ENCODE assay signal across 17 mouse cellular contexts in the genomic region with DNA sequence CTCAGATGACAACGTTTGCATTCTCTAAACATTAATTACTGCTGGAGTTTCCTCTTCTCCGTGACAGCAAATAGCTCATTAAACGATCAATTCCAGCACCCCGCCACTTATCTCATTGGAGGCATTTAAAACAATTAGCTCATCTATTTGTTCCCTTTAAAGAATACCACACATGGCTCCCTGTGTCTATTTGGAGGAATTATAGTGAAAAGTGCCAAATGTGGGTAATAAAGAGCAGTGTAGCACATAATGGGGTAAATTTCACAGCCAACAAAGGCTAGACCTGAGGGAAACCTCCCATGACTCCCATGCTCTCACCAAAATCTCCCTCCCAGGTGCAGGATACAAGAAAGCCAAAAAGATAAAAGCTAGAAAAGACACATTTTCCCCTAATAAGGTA.
"Had no signal": no experiment of that assay in that cellular context is flagged by ENCODE, and none has a peak within 500 bp of the region (broad histone marks: within the 10 kb centered on the region; RNA-seq: fewer than 3 reads in every experiment).

No protein-coding gene starts in this region.

- DNase-seq: kidney, adult 8-10 months; kidney, postnatal 25 days; lung, adult 2 months; lung, postnatal 36 days; retina, postnatal 1 day; right cerebral cortex, postnatal 4 days; spleen, adult 18-20 months; thymus, adult 18-20 months; thymus, postnatal 14 days had no signal

- ATAC-seq: intestine, postnatal 0 days; lung, postnatal 0 days; midbrain, embryonic 13.5 days had no signal

- H3K27me3 ChIP-seq: liver, embryonic 15.5 days; midbrain, embryonic 13.5 days had no signal

- H3K4me2 ChIP-seq: liver, embryonic 11.5 days; liver, embryonic 15.5 days; midbrain, embryonic 13.5 days had no signal

- H3K9me3 ChIP-seq: limb, embryonic 10.5 days; liver, embryonic 15.5 days; midbrain, embryonic 13.5 days had no signal

- H3K36me3 ChIP-seq: limb, embryonic 10.5 days; liver, embryonic 15.5 days; midbrain, embryonic 13.5 days had no signal

- H3K27ac ChIP-seq: left cerebral cortex, adult 2 months; limb, embryonic 10.5 days; liver, embryonic 15.5 days; midbrain, embryonic 13.5 days had no signal

- H3K4me1 ChIP-seq: limb, embryonic 10.5 days; liver, embryonic 15.5 days; midbrain, embryonic 13.5 days had no signal

- H3K4me3 ChIP-seq: left cerebral cortex, adult 2 months; limb, embryonic 10.5 days; liver, embryonic 15.5 days; midbrain, embryonic 13.5 days; myocyte had no signal

- H3K9ac ChIP-seq: liver, embryonic 15.5 days; midbrain, embryonic 13.5 days had no signal
